Mouse (Mus musculus) embryo, embryonic 10 days (tissue): ENCODE measurements around the gene Sema4a.
"Not testable (repeated sequence)": the region's sequence is repeated elsewhere in the genome, so short reads cannot be mapped to it uniquely, and the experiment has no call there.

Source experiments
- DNase-seq: peaks from one replicate; pipeline ENCODE4 v3.0.0-alpha.2; 2015; ENCODE audit warnings: low spot score

Sema4a gene

GRCm38 (mm10) chr3:88455588-88456264, 5.3 kb downstream of the Sema4a start:
- no peak for DNase-seq

- DNase-seq: no peak
Observed at GRCm38 (mm10) chr3:88454762-88455587, 6.0 kb downstream of the Sema4a start.

- no peak for DNase-seq
Observed at GRCm38 (mm10) chr3:88453986-88454385, 7.0 kb downstream of the Sema4a start.

- no peak for DNase-seq
Observed at GRCm38 (mm10) chr3:88453369-88453768, 7.6 kb downstream of the Sema4a start.

GRCm38 (mm10) chr3:88452716-88453115, 8.3 kb downstream of the Sema4a start:
- no peak for DNase-seq

GRCm38 (mm10) chr3:88452246-88452645, 8.7 kb downstream of the Sema4a start:
- DNase-seq: no peak

- no peak for DNase-seq
Observed at GRCm38 (mm10) chr3:88450379-88451131, 10.4 kb downstream of the Sema4a start.

- peak; percentile 83 for DNase-seq
Observed at GRCm38 (mm10) chr3:88449395-88450023, 11.5 kb downstream of the Sema4a start.

- DNase-seq: no peak
Observed at GRCm38 (mm10) chr3:88448443-88448842, 12.5 kb downstream of the Sema4a start.

GRCm38 (mm10) chr3:88447676-88448183, 13.3 kb downstream of the Sema4a start:
- DNase-seq: no peak

- DNase-seq: no peak
Observed at GRCm38 (mm10) chr3:88446471-88447123, 14.4 kb downstream of the Sema4a start.

- DNase-seq: no peak
Observed at GRCm38 (mm10) chr3:88442888-88443287, 18.1 kb downstream of the Sema4a start.

- no peak for DNase-seq
Observed at GRCm38 (mm10) chr3:88442488-88442887, 18.5 kb downstream of the Sema4a start.

- peak; percentile 81 for DNase-seq
Observed at GRCm38 (mm10) chr3:88440500-88441381, 20.2 kb downstream of the Sema4a start.

- no peak for DNase-seq
Observed at GRCm38 (mm10) chr3:88439582-88439981, 21.4 kb downstream of the Sema4a start.

GRCm38 (mm10) chr3:88437454-88437853, 23.5 kb downstream of the Sema4a start:
- DNase-seq: no peak

GRCm38 (mm10) chr3:88436395-88437201, 24.4 kb downstream of the Sema4a start:
- peak; percentile 90 for DNase-seq

- no peak for DNase-seq
Observed at GRCm38 (mm10) chr3:88435515-88435914, 25.5 kb downstream of the Sema4a start.

GRCm38 (mm10) chr3:88428639-88429038, 32.3 kb downstream of the Sema4a start:
- DNase-seq: not testable (repeated sequence)
